Mouse (Mus musculus) stomach, embryonic 14.5 days (tissue): ENCODE data around the gene Olfr1426. TPM values are rescaled to one million over a fixed set of nuclear protein-coding genes. Genes with fewer than 3 reads are reported as not detected.
"Not testable (repeated sequence)": the region's sequence is repeated elsewhere in the genome, so short reads cannot be mapped to it uniquely, and the experiment has no call there.

Experiments
- ATAC-seq: fragments of 200-750 bp; cut with Nextera tagmentation; 2 replicates; pipeline ENCODE4 v1.8.0; 2017; ENCODE audit warnings: low read depth, moderate TSS enrichment; ENCODE audit not compliant: insufficient number of reproducible peaks, insufficient read depth, low FRiP score
- H3K27ac ChIP-seq: fragments of 300-500 bp; sonication (generic); 2 replicates; pipeline ENCODE4 v1.5.1; 2014; ENCODE audit warnings: mild to moderate bottlenecking, low read length, moderate library complexity, mixed read lengths
- H3K27me3 ChIP-seq: fragments of 300-500 bp; sonication (generic); 2 replicates; pipeline ENCODE4 v1.6.1; 2014; ENCODE audit warnings: low read length, control low read depth, mixed read lengths; ENCODE audit not compliant: control insufficient read depth, insufficient read depth
- H3K36me3 ChIP-seq: fragments of 300-500 bp; sonication (generic); 2 replicates; pipeline ENCODE4 v1.6.1; 2014; ENCODE audit warnings: mild to moderate bottlenecking, control low read depth, low read length, moderate library complexity, mixed read lengths; ENCODE audit not compliant: control insufficient read depth, insufficient read depth
- H3K4me1 ChIP-seq: fragments of 300-500 bp; sonication (generic); 2 replicates; pipeline ENCODE4 v1.6.1; 2014; ENCODE audit warnings: low read length, control low read depth, mixed read lengths; ENCODE audit not compliant: control insufficient read depth, insufficient read depth
- H3K4me2 ChIP-seq: fragments of 300-500 bp; sonication (generic); replicated peaks from 2 replicates; pipeline ENCODE4 v1.6.1; 2014; ENCODE audit warnings: low read depth, low read length, control low read depth
- H3K4me3 ChIP-seq: fragments of 300-500 bp; sonication (generic); 2 replicates; pipeline ENCODE4 v1.5.1; 2014; ENCODE audit warnings: low read depth, low read length, control low read depth
- H3K9ac ChIP-seq: fragments of 300-500 bp; sonication (generic); replicated peaks from 2 replicates; pipeline ENCODE4 v1.6.1; 2014; ENCODE audit warnings: low read depth, mild to moderate bottlenecking, control low read depth, low read length, moderate library complexity, mixed read lengths
- H3K9me3 ChIP-seq: fragments of 300-500 bp; sonication (generic); 2 replicates; pipeline ENCODE4 v1.6.1; 2016; ENCODE audit warnings: low read depth, low read length, control low read depth; ENCODE audit not compliant: control insufficient read depth
- WGBS: fragments of 180-500 bp; shearing (Covaris S2); extraction: QIAGEN DNeasy Blood & Tissue Kit; methylation state at CpG from one replicate; pipeline ENCODE4 v1.1.7; 2014; 5-methylcytosine and 5-hydroxymethylcytosine counted together
- polyA plus RNA-seq: library from polyadenylated mRNA; unstranded; fragments of >200 nt; fragmentation: Nextera tagmentation; extraction: Ambion mirVana; gene quantifications from 2 replicates; pipeline ENCODE4 v1.2.1, GENCODE M21; 2014

Gene Olfr1426
- polyA plus RNA-seq, 1 experiment from 2014 or later, result not detected

DNA sequence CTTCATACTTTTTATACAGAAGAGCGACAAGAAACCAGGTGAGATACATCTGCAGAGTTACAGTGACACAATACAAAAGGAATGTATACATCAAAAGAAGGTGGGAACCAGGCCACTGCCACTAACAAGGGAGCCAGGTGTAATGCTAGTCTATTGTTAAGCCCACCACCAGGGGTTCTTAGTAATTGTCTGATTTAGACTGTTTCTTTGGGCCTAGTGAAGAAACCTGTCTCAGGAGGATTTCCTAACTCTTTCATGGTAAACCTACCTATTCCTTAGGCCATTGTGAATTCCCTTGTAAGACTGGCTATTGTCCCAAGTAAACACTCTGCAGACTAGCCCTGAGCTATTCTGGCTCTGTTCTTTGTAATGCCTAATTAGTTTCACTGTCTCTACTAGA, 22.3 kb downstream of the Olfr1426 start:
- not testable (repeated sequence) for H3K4me1 ChIP-seq, H3K9ac ChIP-seq, ATAC-seq, H3K27me3 ChIP-seq, H3K4me2 ChIP-seq, H3K4me3 ChIP-seq, H3K27ac ChIP-seq, H3K36me3 ChIP-seq, H3K9me3 ChIP-seq
- WGBS, result 71% methylated on average over 1 of the region's 1 CpGs

DNA sequence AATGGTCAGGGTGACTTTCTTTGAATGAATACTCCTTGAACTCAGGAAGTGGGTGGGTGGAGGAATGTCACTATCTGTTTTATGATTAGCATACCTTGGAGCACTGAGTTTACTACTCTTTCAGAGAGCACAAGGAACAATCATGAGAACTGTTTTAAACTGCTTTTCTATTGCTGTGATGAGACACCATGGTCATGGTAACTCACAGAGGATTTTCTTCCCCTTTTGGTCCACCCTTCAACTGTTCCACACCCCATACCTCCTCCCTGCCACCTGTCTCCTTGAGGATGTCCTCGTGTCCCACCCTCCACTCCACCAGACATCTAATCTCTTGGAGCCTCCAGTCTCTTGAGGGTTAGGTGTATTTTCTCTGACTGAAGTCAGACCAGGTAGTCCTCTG, 24.0 kb downstream of the Olfr1426 start:
- H3K4me2 ChIP-seq, ATAC-seq, H3K27me3 ChIP-seq, H3K4me3 ChIP-seq, H3K9ac ChIP-seq, H3K9me3 ChIP-seq, H3K36me3 ChIP-seq, H3K4me1 ChIP-seq, H3K27ac ChIP-seq: not testable (repeated sequence)
- WGBS, result 68% methylated on average over 1 of the region's 1 CpGs

DNA sequence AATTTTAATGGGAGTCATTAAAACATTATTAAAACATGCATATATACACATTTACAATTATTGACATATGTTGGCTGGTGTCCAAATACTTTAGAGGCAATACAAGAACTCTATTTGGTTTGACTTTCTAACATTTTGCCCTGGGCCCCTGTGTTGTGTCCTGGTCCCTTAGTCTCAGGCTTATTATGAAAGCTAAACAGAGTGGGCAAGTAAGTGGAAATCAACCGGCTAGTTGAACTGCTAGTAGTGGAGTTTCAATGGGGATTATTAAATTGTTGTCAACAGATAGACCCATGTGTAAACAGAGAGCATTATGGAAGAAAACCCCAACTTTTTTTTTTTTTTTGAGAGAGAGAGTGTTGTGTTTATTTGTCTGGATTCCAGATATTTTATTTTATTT, 29.2 kb downstream of the Olfr1426 start, which contains the start of gene Olfr1424:
Gene Olfr1424, minus strand, starts transcription at position 101 of the 400 bp plus-strand sequence.
- H3K27ac ChIP-seq, H3K27me3 ChIP-seq, H3K4me1 ChIP-seq, H3K9me3 ChIP-seq, ATAC-seq, H3K36me3 ChIP-seq, H3K4me3 ChIP-seq, H3K9ac ChIP-seq, H3K4me2 ChIP-seq: not testable (repeated sequence)
- WGBS, result 86% methylated on average over 1 of the region's 1 CpGs

DNA sequence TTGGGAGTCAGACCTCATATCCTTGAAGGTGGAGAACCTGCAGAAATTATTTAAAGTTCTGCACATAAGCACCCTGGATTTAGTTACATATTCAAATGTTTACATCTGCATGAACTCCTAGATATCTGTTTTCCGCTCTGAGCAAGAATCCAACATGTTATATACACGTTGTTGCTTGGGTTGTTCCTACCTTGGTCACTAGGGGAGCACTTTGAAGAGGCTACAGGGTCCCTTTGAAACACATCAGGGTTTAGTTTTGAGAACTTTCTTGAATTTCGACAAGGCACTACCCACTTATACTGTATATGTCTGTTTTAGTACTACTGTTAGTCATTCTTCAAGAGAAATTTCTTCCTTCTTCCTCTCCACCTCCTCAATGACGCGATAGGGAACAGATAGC, 48.6 kb downstream of the Olfr1426 start:
- no peak overlapping the region for H3K27ac ChIP-seq
- H3K27me3 ChIP-seq, result no peaks in the 10 kb centered on the region
- ATAC-seq, result no peak
- no peak overlapping the region for H3K4me3 ChIP-seq
- H3K4me1 ChIP-seq, result no peaks in the 10 kb centered on the region
- no peaks in the 10 kb centered on the region for H3K36me3 ChIP-seq
- H3K9ac ChIP-seq, result no peak overlapping the region
- no peak overlapping the region for H3K4me2 ChIP-seq
- H3K9me3 ChIP-seq, result no peaks in the 10 kb centered on the region
- 88% methylated on average over 5 of the region's 5 CpGs for WGBS

DNA sequence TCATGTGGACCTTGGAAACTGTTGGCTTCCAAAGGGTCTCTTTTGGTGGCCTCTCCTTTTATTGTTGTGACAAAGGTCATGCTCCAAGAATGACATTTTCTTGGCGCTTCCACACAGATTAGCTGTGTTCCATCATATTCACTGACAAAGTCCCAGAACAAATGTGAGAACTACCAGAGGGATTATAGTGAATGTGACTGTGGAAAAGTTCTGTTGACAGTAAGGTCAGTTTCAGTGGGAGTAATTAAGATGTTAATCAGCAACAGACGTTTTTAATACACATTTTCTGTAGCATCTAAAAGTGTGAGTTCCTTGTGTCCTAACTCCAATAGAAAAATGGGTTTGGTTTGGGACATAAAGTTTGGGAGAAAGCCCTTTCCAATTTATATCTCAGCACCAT, 50.6 kb downstream of the Olfr1426 start, which contains the start of gene Olfr1423:
Gene Olfr1423, minus strand, starts transcription at position 101 of the 400 bp plus-strand sequence.
- WGBS, result 55% methylated on average over 2 of the region's 2 CpGs
- H3K4me1 ChIP-seq, result no peaks in the 10 kb centered on the region
- H3K4me3 ChIP-seq, result no peak within 1 kb of the TSS
- H3K27ac ChIP-seq, result no peak within 1 kb of the TSS
- no peaks in the 10 kb centered on the region for H3K27me3 ChIP-seq
- no peaks in the 10 kb centered on the region for H3K9me3 ChIP-seq
- ATAC-seq, result no peak
- no peak within 1 kb of the TSS for H3K4me2 ChIP-seq
- H3K9ac ChIP-seq, result no peak within 1 kb of the TSS
- H3K36me3 ChIP-seq, result no peaks in the 10 kb centered on the region

DNA sequence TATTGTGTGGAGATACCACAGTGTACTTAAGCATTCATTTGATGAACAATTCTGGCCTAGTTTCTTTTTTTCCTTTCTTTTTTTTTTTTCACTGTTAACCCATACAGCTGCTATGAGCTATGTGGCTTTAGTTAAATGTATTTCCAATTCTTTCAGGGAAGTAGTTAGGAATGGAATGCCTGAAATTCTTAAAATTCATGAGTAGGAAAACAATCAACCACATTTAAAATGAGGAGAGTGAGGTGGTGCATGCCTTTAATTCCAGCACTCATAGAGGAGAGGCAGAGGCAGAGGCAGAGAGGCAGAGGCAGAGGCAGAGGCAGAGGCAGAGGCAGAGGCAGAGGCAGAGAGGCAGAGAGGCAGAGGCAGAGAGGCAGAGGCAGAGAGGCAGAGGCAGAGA, 54.1 kb downstream of the Olfr1426 start:
- no peak for ATAC-seq
- H3K9ac ChIP-seq, result no peak overlapping the region
- H3K4me1 ChIP-seq, result no peaks in the 10 kb centered on the region
- H3K9me3 ChIP-seq, result no peaks in the 10 kb centered on the region
- no peak overlapping the region for H3K27ac ChIP-seq
- no peaks in the 10 kb centered on the region for H3K27me3 ChIP-seq
- H3K4me2 ChIP-seq, result no peak overlapping the region
- no peaks in the 10 kb centered on the region for H3K36me3 ChIP-seq
- no peak overlapping the region for H3K4me3 ChIP-seq

Other genes starting within 250 kb of the Olfr1426 start
- gene Olfr1418, start 230.9 kb downstream of the Olfr1426 start, polyA plus RNA-seq, result not detected in 2 replicates
- gene Olfr1419, start 216.9 kb downstream of the Olfr1426 start, polyA plus RNA-seq, result not detected in 2 replicates
- gene Olfr1420, start 205.4 kb downstream of the Olfr1426 start, polyA plus RNA-seq, result 0.27 TPM in 1 of 2 replicates, not detected in the other
- gene Patl1, start 179.6 kb downstream of the Olfr1426 start, polyA plus RNA-seq, result 20.7 and 24.3 TPM in 2 replicates
- gene Osbp, start 126.1 kb downstream of the Olfr1426 start, polyA plus RNA-seq, result 10.9 and 11.2 TPM in 2 replicates
- gene Olfr1423, start 50.7 kb downstream of the Olfr1426 start, polyA plus RNA-seq, result not detected in 2 replicates
- gene Olfr1424, start 29.3 kb downstream of the Olfr1426 start, polyA plus RNA-seq, result not detected in 2 replicates
- gene Olfr1425, start 14.3 kb downstream of the Olfr1426 start, polyA plus RNA-seq, result not detected in 2 replicates
- not detected in 2 replicates for gene Olfr1427, start 11.3 kb upstream of the Olfr1426 start, polyA plus RNA-seq
- not detected in 2 replicates for gene Olfr1428, start 23.9 kb upstream of the Olfr1426 start, polyA plus RNA-seq
- gene Olfr76, start 31.2 kb upstream of the Olfr1426 start, polyA plus RNA-seq, result not detected in 2 replicates
- not detected in 2 replicates for gene Olfr1555-ps1, start 78.1 kb upstream of the Olfr1426 start, polyA plus RNA-seq
- gene Olfr1431, start 108.6 kb upstream of the Olfr1426 start, polyA plus RNA-seq, result not detected in 2 replicates
- gene Olfr1432, start 140.6 kb upstream of the Olfr1426 start, polyA plus RNA-seq, result not detected in 2 replicates
- gene Olfr262, start 149.6 kb upstream of the Olfr1426 start, polyA plus RNA-seq, result not detected in 2 replicates
- gene Olfr235, start 169.0 kb upstream of the Olfr1426 start, polyA plus RNA-seq, result not detected in 2 replicates
- not detected in 2 replicates for gene Olfr1434, start 187.8 kb upstream of the Olfr1426 start, polyA plus RNA-seq
- not detected in 2 replicates for gene Olfr1436, start 207.1 kb upstream of the Olfr1426 start, polyA plus RNA-seq
- gene Olfr1437, start 233.1 kb upstream of the Olfr1426 start, polyA plus RNA-seq, result not detected in 2 replicates
- gene Olfr1438-ps1, start 243.9 kb upstream of the Olfr1426 start, polyA plus RNA-seq, result not detected in 2 replicates